Mouse (Mus musculus) thymus, adult 2 months (tissue): ENCODE data around the gene Arhgap23.

Source experiments
- CTCF ChIP-seq: fragments of 200-500 bp; IDR thresholded peaks from 2 replicates; pipeline ENCODE4 v1.5.1; 2012; ENCODE audit warnings: mild to moderate bottlenecking, control low read depth, low read length, moderate library complexity, borderline replicate concordance; ENCODE audit not compliant: control insufficient read depth, poor library complexity, insufficient read depth; ENCODE audit errors: extremely low read depth
- POLR2A ChIP-seq: fragments of 200-500 bp; IDR thresholded peaks from 2 replicates; pipeline ENCODE4 v1.6.1; 2012; ENCODE audit warnings: mild to moderate bottlenecking, low read length, control low read depth, moderate library complexity; ENCODE audit not compliant: control insufficient read depth, poor library complexity, insufficient read depth; ENCODE audit errors: extremely low read depth

DNA sequence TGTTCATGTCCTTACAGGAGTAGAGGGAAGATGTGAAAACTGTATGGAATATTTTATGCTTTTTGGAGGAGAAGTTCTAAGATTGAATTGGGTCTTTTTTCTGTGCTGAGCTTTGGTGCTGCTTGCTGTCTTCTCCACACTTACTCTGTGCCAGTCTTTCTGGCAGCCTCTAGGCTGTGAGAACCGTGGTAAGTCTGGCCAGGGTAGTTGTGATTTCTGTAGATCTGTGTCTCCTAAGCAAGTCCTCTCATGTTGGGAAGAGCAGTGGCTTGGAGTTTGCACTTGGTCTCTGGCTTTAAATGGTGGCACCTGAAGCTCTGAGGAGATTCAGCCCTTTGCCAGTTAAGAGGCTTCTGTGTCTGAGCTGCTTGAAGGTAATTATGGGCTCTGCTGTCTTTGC lies 49.8 kb upstream of the Arhgap23 start:
- TF ChIP-seq CTCF (no peak), POLR2A (no peak)
